Mouse (Mus musculus) kidney, embryonic 16.5 days (tissue): Measurements from ENCODE around the gene Zfp949. TPM values are rescaled to one million over a fixed set of nuclear protein-coding genes. Genes with fewer than 3 reads are reported as not detected.

ENCODE experiments used
- ATAC-seq: fragments of 200-750 bp; cut with Nextera tagmentation; 2 replicates; pipeline ENCODE4 v1.8.0; 2017; ENCODE audit warnings: moderate TSS enrichment; ENCODE audit not compliant: low FRiP score, low TSS enrichment
- H3K27ac ChIP-seq: fragments of 300-500 bp; sonication (generic); 2 replicates; pipeline ENCODE4 v1.5.1; 2014; ENCODE audit warnings: low read length
- H3K27me3 ChIP-seq: fragments of 300-500 bp; sonication (generic); 2 replicates; pipeline ENCODE4 v1.6.1; 2014; ENCODE audit warnings: low read length, control low read depth, mixed read lengths; ENCODE audit not compliant: insufficient read depth
- H3K36me3 ChIP-seq: fragments of 300-500 bp; sonication (generic); 2 replicates; pipeline ENCODE4 v1.6.1; 2014; ENCODE audit warnings: low read length, control low read depth, mixed read lengths; ENCODE audit not compliant: insufficient read depth
- H3K4me1 ChIP-seq: fragments of 300-500 bp; sonication (generic); 2 replicates; pipeline ENCODE4 v1.6.1; 2014; ENCODE audit warnings: low read length, control low read depth, mixed read lengths; ENCODE audit not compliant: insufficient read depth
- H3K4me2 ChIP-seq: fragments of 300-500 bp; sonication (generic); replicated peaks from 2 replicates; pipeline ENCODE4 v1.6.1; 2014; ENCODE audit warnings: low read depth, low read length
- H3K4me3 ChIP-seq: fragments of 300-500 bp; sonication (generic); 2 replicates; pipeline ENCODE4 v1.5.1; 2014; ENCODE audit warnings: mild to moderate bottlenecking, low read length
- H3K9ac ChIP-seq: fragments of 300-500 bp; sonication (generic); replicated peaks from 2 replicates; pipeline ENCODE4 v1.6.1; 2014; ENCODE audit warnings: low read length
- H3K9me3 ChIP-seq: fragments of 300-500 bp; sonication (generic); 2 replicates; pipeline ENCODE4 v1.6.1; 2016; ENCODE audit warnings: low read length, control low read depth
- WGBS: fragments of 180-500 bp; shearing (Covaris S2); extraction: QIAGEN DNeasy Blood & Tissue Kit; methylation state at CpG from one replicate; pipeline ENCODE4 v1.1.7; 2014; 5-methylcytosine and 5-hydroxymethylcytosine counted together
- polyA plus RNA-seq: library from polyadenylated mRNA; unstranded; fragments of >200 nt; fragmentation: Nextera tagmentation; extraction: Ambion mirVana; gene quantifications from 2 replicates; pipeline ENCODE4 v1.2.1, GENCODE M21; 2015

Gene Zfp949
- polyA plus RNA-seq, 1 experiment from 2014 or later = 13.9 TPM

DNA sequence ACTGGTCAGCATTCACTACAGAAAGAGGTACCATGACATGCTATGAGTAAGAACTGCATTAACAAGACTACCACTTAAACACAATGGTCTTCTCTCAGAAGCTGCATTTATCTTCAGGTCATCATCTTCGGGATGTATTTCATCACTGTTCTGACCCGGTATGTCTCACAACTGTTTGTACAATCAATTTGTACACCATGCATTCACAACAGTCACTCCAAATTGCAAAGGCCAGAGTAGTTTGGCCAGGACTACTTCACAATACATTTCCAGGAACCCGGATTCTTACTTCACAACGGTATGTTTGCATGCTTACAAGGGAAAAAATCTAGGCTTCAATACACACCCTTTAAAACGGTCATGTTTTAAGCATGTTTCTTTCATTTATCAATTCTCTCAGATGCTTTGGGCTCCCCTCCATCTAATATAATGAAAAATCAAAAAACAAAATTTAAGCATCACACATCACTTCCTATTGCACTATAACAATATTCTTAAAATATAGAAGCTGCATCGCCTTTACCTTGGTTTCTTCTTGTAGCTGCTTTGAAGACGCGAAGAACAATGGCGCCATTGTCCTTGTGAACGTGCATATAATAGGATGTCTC, 25.8 kb upstream of the Zfp949 start:
- no peaks in the 10 kb centered on the region for H3K27me3 ChIP-seq
- no peaks in the 10 kb centered on the region for H3K9me3 ChIP-seq
- H3K9ac ChIP-seq = peak overlapping the region; percentile 93
- peaks cover 15% of the 10 kb centered on the region for H3K4me1 ChIP-seq
- peaks cover 15% of the 10 kb centered on the region for H3K36me3 ChIP-seq
- H3K4me3 ChIP-seq = peak overlapping the region; percentile 76
- no peak for ATAC-seq
- WGBS = 0% methylated on average over 10 of the region's 10 CpGs
- peak overlapping the region; percentile 88 for H3K27ac ChIP-seq
- peak overlapping the region; percentile 88 for H3K4me2 ChIP-seq

DNA sequence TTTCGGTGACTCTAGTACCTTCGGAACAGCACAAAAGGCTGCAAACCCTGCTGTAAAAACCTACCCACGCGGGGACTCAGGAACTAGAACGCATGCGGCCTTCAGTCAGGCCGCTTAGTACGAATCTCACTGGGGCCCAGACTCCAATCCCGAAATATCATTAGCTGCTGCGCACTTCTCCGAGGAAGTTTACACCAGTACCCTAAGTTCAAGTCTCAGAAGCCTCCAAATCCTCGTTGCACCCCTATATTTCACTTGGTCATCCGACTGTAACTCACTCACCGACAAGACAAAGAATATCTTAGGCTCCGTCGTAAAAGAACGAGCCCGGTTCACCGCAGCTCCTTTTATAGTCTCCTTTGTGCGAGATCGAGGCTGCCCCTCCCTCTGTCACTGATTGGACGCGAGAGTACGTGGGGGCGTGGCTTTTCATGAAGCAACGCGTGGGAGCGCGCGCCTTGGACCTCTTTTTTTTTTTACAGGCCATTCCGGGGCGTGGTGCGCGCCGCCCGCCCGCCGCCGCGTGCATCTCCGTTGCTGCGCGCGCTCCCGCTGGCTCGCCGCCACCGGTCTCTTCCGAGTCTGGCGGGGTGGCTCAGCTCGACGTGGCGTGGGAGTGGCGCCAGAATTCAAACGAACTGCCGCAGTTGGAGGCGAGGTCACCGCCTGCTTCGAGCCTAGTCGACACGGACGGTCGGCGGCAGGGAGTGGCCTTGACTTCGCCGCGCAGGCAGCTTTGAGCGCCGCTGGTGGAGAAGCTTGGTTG, 25.1 kb upstream of the Zfp949 start:
- Histone ChIP-seq H3K4me3 (peak overlapping the region; percentile 76), H3K4me1 (peaks cover 15% of the 10 kb centered on the region), H3K27me3 (no peaks in the 10 kb centered on the region), H3K36me3 (peaks cover 15% of the 10 kb centered on the region), H3K4me2 (peak overlapping the region; percentile 88), H3K9ac (peak overlapping the region; percentile 93), H3K9me3 (no peaks in the 10 kb centered on the region), H3K27ac (peak overlapping the region; percentile 88)
- ATAC-seq = peak; percentile 92
- under 1% methylated on average over 69 of the region's 69 CpGs for WGBS

DNA sequence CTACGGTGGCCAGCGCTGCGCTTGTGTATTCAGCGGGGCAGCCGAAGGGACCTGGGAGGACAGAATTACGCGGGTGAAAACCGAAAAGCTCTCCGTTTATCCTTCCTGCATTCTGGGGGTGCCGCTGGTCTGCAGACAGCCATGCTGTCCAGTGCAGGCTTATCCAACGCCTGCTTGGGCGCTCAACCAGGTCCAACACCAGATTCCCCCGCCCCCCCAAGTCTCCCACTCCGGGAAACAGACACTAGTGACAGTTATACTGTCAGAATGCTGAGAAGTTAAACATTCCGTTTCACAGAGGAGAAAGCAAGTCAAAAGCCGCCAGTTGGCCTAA, 24.5 kb upstream of the Zfp949 start:
- WGBS = under 1% methylated on average over 16 of the region's 16 CpGs
- peak overlapping the region; percentile 65 for H3K9ac ChIP-seq
- H3K4me2 ChIP-seq = peak overlapping the region; percentile 88
- H3K4me3 ChIP-seq = peak overlapping the region; percentile 76
- H3K27me3 ChIP-seq = no peaks in the 10 kb centered on the region
- H3K27ac ChIP-seq = peak overlapping the region; percentile 88
- ATAC-seq = no peak
- H3K9me3 ChIP-seq = no peaks in the 10 kb centered on the region
- H3K36me3 ChIP-seq = peaks cover 15% of the 10 kb centered on the region
- H3K4me1 ChIP-seq = peaks cover 15% of the 10 kb centered on the region

DNA sequence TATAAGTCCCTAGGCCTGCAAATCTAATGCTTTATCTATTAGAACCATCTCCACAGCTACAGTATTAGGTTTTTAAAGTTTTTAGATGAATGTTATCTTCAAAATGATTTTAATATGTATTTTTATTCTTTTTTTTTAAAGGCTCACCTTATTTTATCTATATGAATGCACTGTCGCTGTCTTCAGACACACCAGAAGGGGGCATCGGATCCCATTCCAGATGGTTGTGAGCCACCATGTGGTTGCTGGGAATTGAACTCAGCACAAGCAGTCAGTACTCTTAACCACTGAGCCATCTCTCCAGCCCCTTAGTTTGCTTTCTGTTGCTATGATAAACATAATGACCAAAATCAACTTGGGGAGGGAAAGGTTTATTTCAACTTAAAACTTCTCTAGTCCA, 23.5 kb upstream of the Zfp949 start:
- no peaks in the 10 kb centered on the region for H3K27me3 ChIP-seq
- WGBS = 99% methylated on average over 2 of the region's 2 CpGs
- H3K9me3 ChIP-seq = no peaks in the 10 kb centered on the region
- no peak overlapping the region for H3K27ac ChIP-seq
- peaks cover 15% of the 10 kb centered on the region for H3K4me1 ChIP-seq
- no peak overlapping the region for H3K9ac ChIP-seq
- peaks cover 15% of the 10 kb centered on the region for H3K36me3 ChIP-seq
- H3K4me2 ChIP-seq = no peak overlapping the region
- ATAC-seq = no peak
- no peak overlapping the region for H3K4me3 ChIP-seq

DNA sequence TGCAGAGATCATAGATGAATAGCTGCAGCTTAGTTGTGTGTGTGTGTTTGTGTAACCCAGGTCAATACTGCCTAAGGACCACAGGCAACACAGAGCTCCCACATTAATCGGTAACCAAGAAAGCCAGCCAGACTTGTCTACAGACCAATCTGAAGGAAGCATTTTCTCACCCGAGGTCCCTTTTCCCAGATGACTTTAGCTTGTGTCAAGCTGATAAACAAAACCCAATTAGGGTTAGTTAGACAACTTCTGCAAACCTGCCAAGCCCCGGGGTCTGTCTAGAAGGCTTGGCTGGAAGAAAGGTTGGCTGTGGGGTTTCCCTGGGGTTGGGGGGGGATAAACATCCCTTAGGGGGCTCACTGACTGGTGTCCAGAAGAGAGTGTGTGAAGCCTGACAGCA, 23.0 kb upstream of the Zfp949 start:
- Histone ChIP-seq H3K27ac (no peak overlapping the region), H3K4me3 (no peak overlapping the region), H3K9ac (no peak overlapping the region), H3K9me3 (no peaks in the 10 kb centered on the region), H3K4me1 (peaks cover 15% of the 10 kb centered on the region), H3K36me3 (peaks cover 15% of the 10 kb centered on the region), H3K27me3 (no peaks in the 10 kb centered on the region), H3K4me2 (no peak overlapping the region)
- ATAC-seq = no peak
- 65% methylated on average over 3 of the region's 3 CpGs for WGBS

DNA sequence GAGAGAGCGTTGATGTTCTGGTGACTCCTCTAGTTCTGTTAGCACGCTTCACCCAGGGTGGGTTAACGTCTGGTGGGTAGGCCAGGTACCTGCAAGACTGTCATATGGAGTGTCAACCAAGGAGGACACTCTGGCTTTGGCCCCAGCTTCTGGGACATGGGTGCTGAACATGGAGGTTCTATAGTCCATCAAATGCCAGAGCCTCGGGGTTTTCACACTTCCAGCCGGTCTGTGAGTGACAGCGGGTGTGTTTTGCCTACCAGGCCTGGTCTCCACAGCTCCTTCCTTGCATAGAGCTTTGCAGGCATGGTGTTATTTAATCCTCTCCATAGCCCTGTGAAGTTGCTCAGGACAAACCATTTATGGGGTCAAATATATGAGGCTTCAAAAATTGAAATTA, 22.5 kb upstream of the Zfp949 start:
- Histone ChIP-seq H3K9me3 (no peaks in the 10 kb centered on the region), H3K27ac (no peak overlapping the region), H3K27me3 (no peaks in the 10 kb centered on the region), H3K4me2 (no peak overlapping the region), H3K4me3 (no peak overlapping the region), H3K4me1 (peaks cover 14% of the 10 kb centered on the region), H3K9ac (no peak overlapping the region), H3K36me3 (peaks cover 11% of the 10 kb centered on the region)
- ATAC-seq = no peak
- WGBS = 92% methylated on average over 6 of the region's 6 CpGs

DNA sequence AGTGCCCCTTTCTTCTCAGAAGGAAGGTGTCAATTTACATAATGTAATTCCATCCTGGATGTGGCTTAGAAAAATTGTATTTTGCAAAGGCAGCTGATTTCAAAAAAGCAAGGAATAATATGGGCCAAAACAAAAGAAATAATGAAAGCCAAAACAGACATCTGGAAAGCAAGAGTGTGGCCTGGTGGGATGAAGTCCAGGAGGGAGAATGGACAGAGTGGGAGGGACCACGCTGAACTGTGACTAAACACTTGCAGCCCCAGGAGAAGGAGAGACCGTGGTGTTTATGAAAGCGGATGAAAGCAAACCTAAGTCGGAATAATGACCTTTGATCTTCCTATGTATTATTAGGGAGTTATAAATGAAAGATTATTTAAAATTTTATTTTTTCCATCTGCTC, 19.9 kb upstream of the Zfp949 start:
- 79% methylated on average over 4 of the region's 4 CpGs for WGBS

DNA sequence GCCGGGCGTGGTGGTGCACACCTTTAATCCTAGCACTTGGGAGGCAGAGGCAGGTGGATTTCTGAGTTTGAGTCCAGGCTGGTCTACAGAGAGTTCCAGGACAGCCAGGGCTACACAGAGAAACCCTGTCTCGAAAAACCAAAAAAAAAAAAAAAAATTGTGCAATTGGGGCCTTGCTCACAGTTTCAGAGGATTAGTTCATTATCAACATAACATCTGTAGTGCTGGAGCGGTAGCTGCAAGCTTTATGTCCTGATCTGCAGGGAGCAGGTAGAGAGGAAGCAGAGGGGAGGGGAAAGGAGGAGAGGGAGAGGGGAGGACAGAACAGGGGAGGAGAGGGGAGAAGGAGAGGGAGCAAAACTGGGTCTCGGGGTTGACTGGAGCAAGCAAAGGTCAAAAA, 19.1 kb upstream of the Zfp949 start:
- Histone ChIP-seq H3K9ac (no peak overlapping the region), H3K4me2 (no peak overlapping the region), H3K27ac (no peak overlapping the region), H3K27me3 (no peaks in the 10 kb centered on the region), H3K4me1 (no peaks in the 10 kb centered on the region), H3K36me3 (no peaks in the 10 kb centered on the region), H3K4me3 (no peak overlapping the region), H3K9me3 (no peaks in the 10 kb centered on the region)
- 82% methylated on average over 5 of the region's 5 CpGs for WGBS
- ATAC-seq = no peak

More for the DNA sequence above, 19.9 kb upstream of the Zfp949 start:
- H3K36me3 ChIP-seq = no peaks in the 10 kb centered on the region
- H3K27me3 ChIP-seq = no peaks in the 10 kb centered on the region
- no peak for ATAC-seq
- peaks cover 3% of the 10 kb centered on the region; the same call in 1 of the 2 replicates for H3K4me1 ChIP-seq
- no peak overlapping the region for H3K4me2 ChIP-seq
- H3K4me3 ChIP-seq = no peak overlapping the region
- no peak overlapping the region for H3K27ac ChIP-seq
- H3K9me3 ChIP-seq = no peaks in the 10 kb centered on the region
- no peak overlapping the region for H3K9ac ChIP-seq

DNA sequence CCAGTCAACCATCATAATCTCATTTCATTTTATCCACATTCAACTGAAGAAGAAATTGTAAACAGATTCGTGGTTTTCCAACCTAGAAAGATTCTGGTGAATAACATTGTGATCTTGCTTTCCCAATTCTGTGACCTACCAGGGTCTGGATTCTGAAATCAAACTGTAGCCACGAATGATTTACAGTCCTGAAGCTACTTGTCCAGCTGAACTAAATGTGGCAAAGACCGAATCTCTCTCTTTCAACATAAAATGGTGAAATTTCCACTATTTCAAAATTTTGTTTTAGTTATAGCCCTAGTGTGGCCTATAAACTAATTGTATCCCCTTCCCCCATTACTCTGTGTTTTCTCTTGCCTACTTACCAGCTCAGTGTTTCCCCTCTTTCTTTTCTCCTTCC, 18.2 kb upstream of the Zfp949 start:
- Histone ChIP-seq H3K9ac (no peak overlapping the region), H3K27me3 (no peaks in the 10 kb centered on the region), H3K4me2 (no peak overlapping the region), H3K4me3 (no peak overlapping the region), H3K36me3 (no peaks in the 10 kb centered on the region), H3K4me1 (no peaks in the 10 kb centered on the region), H3K27ac (no peak overlapping the region), H3K9me3 (no peaks in the 10 kb centered on the region)
- WGBS = 79% methylated on average over 3 of the region's 3 CpGs
- ATAC-seq = no peak

DNA sequence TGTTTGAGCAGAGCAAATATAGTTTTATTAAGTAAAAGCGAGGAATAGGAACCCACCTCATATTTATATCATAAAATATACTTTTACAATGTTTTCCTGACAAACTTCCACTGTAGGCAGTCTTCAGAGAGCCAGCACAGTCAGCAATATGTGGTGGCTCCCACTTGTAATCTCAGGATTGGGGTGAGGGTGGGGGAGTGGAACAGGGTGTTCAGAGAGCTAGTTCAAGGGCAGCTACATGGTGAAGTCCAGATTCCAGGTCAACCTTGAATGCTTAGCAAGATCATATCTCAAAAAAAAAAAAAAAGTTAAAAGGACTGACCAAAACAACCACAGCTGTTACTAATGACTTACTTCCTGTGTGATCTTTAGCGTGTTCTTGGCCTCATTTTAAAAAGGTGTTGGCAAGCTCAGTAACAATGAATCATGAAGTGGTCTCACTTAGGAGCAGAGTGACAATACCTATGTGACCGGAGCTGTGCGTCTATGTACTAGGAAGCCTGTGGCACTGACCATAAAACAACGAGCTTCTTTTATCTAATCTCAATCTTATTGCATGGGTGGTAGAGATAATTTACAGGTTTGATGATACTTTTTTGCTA, 17.7 kb upstream of the Zfp949 start:
- Histone ChIP-seq H3K9me3 (no peaks in the 10 kb centered on the region), H3K4me3 (no peak overlapping the region), H3K9ac (no peak overlapping the region), H3K4me2 (no peak overlapping the region), H3K27me3 (no peaks in the 10 kb centered on the region), H3K36me3 (no peaks in the 10 kb centered on the region), H3K27ac (no peak overlapping the region), H3K4me1 (no peaks in the 10 kb centered on the region)
- WGBS = 58% methylated on average over 5 of the region's 5 CpGs
- ATAC-seq = no peak
